Mouse (Mus musculus) cerebellum, postnatal 25 days (tissue): ENCODE results near the gene Slc6a6.

Experiments
- DNase-seq, 2 experiments: peaks; one replicate each; pipeline ENCODE4 v3.0.0; 2021; ENCODE audit warnings: mixed read lengths in 2 of 2

The Slc6a6 gene

GRCm38 (mm10) chr6:91728939-91729619, 45.2 kb downstream of the Slc6a6 start:
- no peak for DNase-seq

- DNase-seq, result peak in 1 of 2 experiments; percentile 37
These were observed 45.8 kb downstream of the Slc6a6 start for GRCm38 (mm10) chr6:91729677-91730127.

- peak in 1 of 2 experiments; percentile 43 for DNase-seq
These were observed 48.3 kb downstream of the Slc6a6 start for GRCm38 (mm10) chr6:91732138-91732537.

- no peak for DNase-seq
These were observed 52.6 kb downstream of the Slc6a6 start for GRCm38 (mm10) chr6:91736471-91736870.

GRCm38 (mm10) chr6:91737451-91737850, 53.6 kb downstream of the Slc6a6 start:
- DNase-seq, result no peak

- DNase-seq, result no peak
These were observed 54.2 kb downstream of the Slc6a6 start for GRCm38 (mm10) chr6:91738058-91738457.

- peak; percentile 69 to 75 for DNase-seq
These were observed 57.2 kb downstream of the Slc6a6 start for GRCm38 (mm10) chr6:91741046-91741445.

- DNase-seq, result no peak
These were observed 58.6 kb downstream of the Slc6a6 start for GRCm38 (mm10) chr6:91742466-91742865.

- DNase-seq, result no peak
These were observed 59.1 kb downstream of the Slc6a6 start for GRCm38 (mm10) chr6:91742995-91743394.

- DNase-seq, result no peak
These were observed 60.0 kb downstream of the Slc6a6 start for GRCm38 (mm10) chr6:91743886-91744285.

GRCm38 (mm10) chr6:91745246-91745645, 61.4 kb downstream of the Slc6a6 start:
- DNase-seq, result no peak

- no peak for DNase-seq
These were observed 62.2 kb downstream of the Slc6a6 start for GRCm38 (mm10) chr6:91745947-91746582.

GRCm38 (mm10) chr6:91746776-91747175, 62.9 kb downstream of the Slc6a6 start:
- no peak for DNase-seq

GRCm38 (mm10) chr6:91750976-91751375, 67.1 kb downstream of the Slc6a6 start:
- peak in 1 of 2 experiments; percentile 38 for DNase-seq

GRCm38 (mm10) chr6:91752884-91753283, 69.0 kb downstream of the Slc6a6 start:
- no peak for DNase-seq

- no peak for DNase-seq
These were observed 70.2 kb downstream of the Slc6a6 start for GRCm38 (mm10) chr6:91754098-91754497.

- no peak for DNase-seq
These were observed 71.0 kb downstream of the Slc6a6 start for GRCm38 (mm10) chr6:91754845-91755244.

- peak in 1 of 2 experiments; percentile 38 for DNase-seq
These were observed 78.3 kb downstream of the Slc6a6 start for GRCm38 (mm10) chr6:91762051-91762742.

- no peak for DNase-seq
These were observed 83.7 kb downstream of the Slc6a6 start for GRCm38 (mm10) chr6:91767550-91767949.

GRCm38 (mm10) chr6:91773951-91774350, 90.1 kb downstream of the Slc6a6 start:
- DNase-seq, result no peak

GRCm38 (mm10) chr6:91776543-91776942, 92.7 kb downstream of the Slc6a6 start:
- peak; percentile 61 to 75 for DNase-seq

GRCm38 (mm10) chr6:91779206-91779605, 95.4 kb downstream of the Slc6a6 start:
- no peak for DNase-seq

GRCm38 (mm10) chr6:91785018-91785417, 101.2 kb downstream of the Slc6a6 start:
- DNase-seq, result peak in 1 of 2 experiments; percentile 45
